Mouse (Mus musculus) G1E-ER4 (cell line): ENCODE results near the gene Capn2. TPM values are rescaled to one million over a fixed set of nuclear protein-coding genes. Genes with fewer than 3 reads are reported as not detected.

ENCODE experiments used
- GATA1 ChIP-seq: IDR thresholded peaks from one replicate; pipeline ENCODE4 v1.8.0; 2012; ENCODE audit warnings: low read length, inconsistent platforms
- polyA plus RNA-seq: library from polyadenylated mRNA; stranded (reverse); fragments of >175 nt; gene quantifications from 2 replicates; pipeline ENCODE4 v1.2.3, GENCODE M21; 2012

The Capn2 gene
- polyA plus RNA-seq, 1 experiment, result not detected

- no peak for TF ChIP-seq GATA1
These were observed 2.4 kb downstream of the Capn2 start for GRCm38 (mm10) chr1:182514803-182515590.

GRCm38 (mm10) chr1:182513714-182514113 is 3.7 kb downstream of the Capn2 start:
- no peak for TF ChIP-seq GATA1

- TF ChIP-seq GATA1, result no peak
These were observed 4.5 kb downstream of the Capn2 start for GRCm38 (mm10) chr1:182512901-182513410.

GRCm38 (mm10) chr1:182511778-182512177 is 5.6 kb downstream of the Capn2 start:
- TF ChIP-seq GATA1, result no peak

- no peak for TF ChIP-seq GATA1
These were observed 6.3 kb downstream of the Capn2 start for GRCm38 (mm10) chr1:182511073-182511472.

- TF ChIP-seq GATA1, result no peak
These were observed 8.2 kb downstream of the Capn2 start for GRCm38 (mm10) chr1:182509110-182509797.

- TF ChIP-seq GATA1, result no peak
These were observed 11.0 kb downstream of the Capn2 start for GRCm38 (mm10) chr1:182506229-182506986.

GRCm38 (mm10) chr1:182505291-182505690 is 12.1 kb downstream of the Capn2 start:
- no peak for TF ChIP-seq GATA1

- TF ChIP-seq GATA1, result no peak
These were observed 13.2 kb downstream of the Capn2 start for GRCm38 (mm10) chr1:182504223-182504622.

- no peak for TF ChIP-seq GATA1
These were observed 14.1 kb downstream of the Capn2 start for GRCm38 (mm10) chr1:182503206-182503900.

GRCm38 (mm10) chr1:182502491-182503050 is 14.8 kb downstream of the Capn2 start:
- TF ChIP-seq GATA1, result no peak

GRCm38 (mm10) chr1:182501815-182502405 is 15.5 kb downstream of the Capn2 start:
- no peak for TF ChIP-seq GATA1

GRCm38 (mm10) chr1:182500843-182501242 is 16.6 kb downstream of the Capn2 start:
- TF ChIP-seq GATA1, result no peak

GRCm38 (mm10) chr1:182500224-182500623 is 17.2 kb downstream of the Capn2 start:
- no peak for TF ChIP-seq GATA1

GRCm38 (mm10) chr1:182499443-182500089 is 17.8 kb downstream of the Capn2 start:
- TF ChIP-seq GATA1, result no peak
